ENCODE assay signal across 27 mouse cellular contexts in genomic region chr6:103377277-103377676, GRCm38 (mm10).
DNase-seq lines count a peak whose midpoint lies in the region; ATAC-seq and TF ChIP-seq lines count a peak whose summit lies in the region.
"Had no signal": no experiment of that assay in that cellular context is flagged by ENCODE, and none has a peak within 500 bp of the region (broad histone marks: within the 10 kb centered on the region; RNA-seq: fewer than 3 reads in every experiment).

No protein-coding gene starts in this region.

- DNase-seq in embryo, embryonic 10.5 days (ENCODE audit: low spot score) = peak; percentile 22
- DNase-seq in embryo, embryonic 9.5 days (ENCODE audit: extremely low spot score) = no peak
- no peak for DNase-seq in hindbrain, embryonic 10.5 days (ENCODE audit: low spot score)
- no peak for DNase-seq in ovary, postnatal 36 days (ENCODE audit: low spot score)
- DNase-seq in heart, adult 2 months = no peak
- DNase-seq: adrenal gland, postnatal 10 days; cerebellum, adult 2 months; cerebellum, postnatal 36 days; gastrocnemius, adult 2 months; heart, postnatal 14 days; kidney, postnatal 25 days; liver; lung, postnatal 4 days; right cerebral cortex, adult 18-20 months; right cerebral cortex, postnatal 4 days; thymus, postnatal 14 days had no signal

- 46% methylated on average over 1 of the region's 1 CpGs for WGBS in hindbrain, embryonic 12.5 days
- WGBS in hindbrain, embryonic 10.5 days = 65% methylated on average over 1 of the region's 1 CpGs
- WGBS in neural tube, embryonic 12.5 days = 62% methylated on average over 1 of the region's 1 CpGs
- 44% methylated on average over 1 of the region's 1 CpGs for WGBS in neural tube, embryonic 15.5 days
- WGBS in heart, adult 2 months = 64% methylated on average over 1 of the region's 1 CpGs

- no peaks in the 10 kb centered on the region for H3K9me3 ChIP-seq in hindbrain, embryonic 12.5 days (replicated peaks)
- no peaks in the 10 kb centered on the region for H3K9me3 ChIP-seq in hindbrain, embryonic 10.5 days
- H3K9me3 ChIP-seq in neural tube, embryonic 12.5 days = no peaks in the 10 kb centered on the region
- no peaks in the 10 kb centered on the region for H3K9me3 ChIP-seq in neural tube, embryonic 15.5 days (replicated peaks)
- H3K9me3 ChIP-seq: embryonic facial prominence, embryonic 13.5 days; heart, embryonic 13.5 days; limb, embryonic 10.5 days; liver, embryonic 15.5 days; lung, embryonic 15.5 days had no signal

- H3K4me3 ChIP-seq in hindbrain, embryonic 12.5 days = no peak overlapping the region
- H3K4me3 ChIP-seq in hindbrain, embryonic 10.5 days = no peak overlapping the region
- H3K4me3 ChIP-seq in neural tube, embryonic 12.5 days = no peak overlapping the region
- no peak overlapping the region for H3K4me3 ChIP-seq in neural tube, embryonic 15.5 days (replicated peaks)
- H3K4me3 ChIP-seq in heart, adult 2 months = no peak overlapping the region
- H3K4me3 ChIP-seq: embryonic facial prominence, embryonic 13.5 days; erythroblast, embryonic 14.5 days; gastrocnemius, adult 2 months; heart, embryonic 13.5 days; layer of hippocampus, adult 2 months; limb, embryonic 10.5 days; liver, embryonic 15.5 days; lung, embryonic 15.5 days had no signal

- H3K4me2 ChIP-seq in hindbrain, embryonic 12.5 days (replicated peaks) = no peak overlapping the region
- no peak overlapping the region for H3K4me2 ChIP-seq in neural tube, embryonic 12.5 days (replicated peaks)
- H3K4me2 ChIP-seq in neural tube, embryonic 15.5 days = no peak overlapping the region
- H3K4me2 ChIP-seq: embryonic facial prominence, embryonic 13.5 days; heart, embryonic 13.5 days; liver, embryonic 15.5 days; lung, embryonic 15.5 days had no signal

- no peak for TF ChIP-seq CTCF in heart, adult 2 months (IDR thresholded peaks at IDR 0.05)

- H3K27me3 ChIP-seq in hindbrain, embryonic 12.5 days = no peaks in the 10 kb centered on the region
- H3K27me3 ChIP-seq in hindbrain, embryonic 10.5 days (ENCODE audit: insufficient read depth, poor library complexity, severe bottlenecking) = no peaks in the 10 kb centered on the region
- no peaks in the 10 kb centered on the region for H3K27me3 ChIP-seq in neural tube, embryonic 12.5 days (replicated peaks)
- H3K27me3 ChIP-seq in neural tube, embryonic 15.5 days (replicated peaks) = no peaks in the 10 kb centered on the region
- no peaks in the 10 kb centered on the region for H3K27me3 ChIP-seq in heart, adult 2 months (ENCODE audit: control insufficient read depth, insufficient read depth, low read length)
- H3K27me3 ChIP-seq: embryonic facial prominence, embryonic 13.5 days; heart, embryonic 13.5 days; liver, embryonic 15.5 days; lung, embryonic 15.5 days had no signal

- H3K4me1 ChIP-seq in hindbrain, embryonic 12.5 days = peaks cover 11% of the 10 kb centered on the region; the same call in 1 of the 2 replicates
- peaks cover 17% of the 10 kb centered on the region for H3K4me1 ChIP-seq in hindbrain, embryonic 10.5 days (replicated peaks)
- peaks cover 9% of the 10 kb centered on the region; the same call in 1 of the 2 replicates for H3K4me1 ChIP-seq in neural tube, embryonic 12.5 days
- H3K4me1 ChIP-seq in neural tube, embryonic 15.5 days = peaks cover 24% of the 10 kb centered on the region
- no peaks in the 10 kb centered on the region for H3K4me1 ChIP-seq in heart, adult 2 months (ENCODE audit: control insufficient read depth, insufficient read depth, low read length)
- H3K4me1 ChIP-seq: heart, embryonic 13.5 days; limb, embryonic 10.5 days; liver, embryonic 15.5 days; lung, embryonic 15.5 days had no signal

- TF ChIP-seq EP300 in heart, adult 2 months (IDR thresholded peaks at IDR 0.05; ENCODE audit: insufficient read depth, low read depth, low read length) = no peak

- intact Hi-C loops in heart, adult 2 months (cut with DNase I) = no loop called here

- peak; percentile 63 for ATAC-seq in hindbrain, embryonic 12.5 days (ENCODE audit: low FRiP score)
- peak; percentile 45; the same call in 1 of the 2 replicates for ATAC-seq in neural tube, embryonic 12.5 days (ENCODE audit: low FRiP score, low read depth)
- ATAC-seq in neural tube, embryonic 15.5 days (ENCODE audit: low FRiP score) = no peak
- ATAC-seq: intestine, postnatal 0 days had no signal

- no peak for TF ChIP-seq POLR2A in heart, adult 2 months (IDR thresholded peaks at IDR 0.05; ENCODE audit: insufficient read depth, low read depth, low read length)

- no peaks in the 10 kb centered on the region for H3K36me3 ChIP-seq in hindbrain, embryonic 12.5 days
- no peaks in the 10 kb centered on the region for H3K36me3 ChIP-seq in hindbrain, embryonic 10.5 days
- no peaks in the 10 kb centered on the region for H3K36me3 ChIP-seq in neural tube, embryonic 12.5 days
- H3K36me3 ChIP-seq in neural tube, embryonic 15.5 days = no peaks in the 10 kb centered on the region
- no peaks in the 10 kb centered on the region for H3K36me3 ChIP-seq in heart, adult 2 months (ENCODE audit: control insufficient read depth, insufficient read depth, low read length)
- H3K36me3 ChIP-seq: embryonic facial prominence, embryonic 13.5 days; heart, embryonic 13.5 days; limb, embryonic 10.5 days; liver, embryonic 15.5 days; lung, embryonic 15.5 days had no signal

- H3K79me2 ChIP-seq in heart, adult 2 months (replicated peaks; ENCODE audit: control insufficient read depth, insufficient read depth, low read length) = no peaks in the 10 kb centered on the region

- peak overlapping the region; percentile 55; the same call in 1 of the 2 replicates for H3K27ac ChIP-seq in hindbrain, embryonic 12.5 days
- H3K27ac ChIP-seq in hindbrain, embryonic 10.5 days = no peak overlapping the region
- H3K27ac ChIP-seq in neural tube, embryonic 12.5 days = no peak overlapping the region
- no peak overlapping the region for H3K27ac ChIP-seq in neural tube, embryonic 15.5 days (replicated peaks)
- H3K27ac ChIP-seq in heart, adult 2 months = no peak overlapping the region
- H3K27ac ChIP-seq: embryonic facial prominence, embryonic 13.5 days; gastrocnemius, adult 2 months; heart, embryonic 13.5 days; layer of hippocampus, adult 2 months; limb, embryonic 10.5 days; liver, embryonic 15.5 days; lung, embryonic 15.5 days had no signal

- H3K9ac ChIP-seq in hindbrain, embryonic 12.5 days = no peak overlapping the region
- no peak overlapping the region for H3K9ac ChIP-seq in neural tube, embryonic 12.5 days
- no peak overlapping the region for H3K9ac ChIP-seq in neural tube, embryonic 15.5 days (replicated peaks)
- no peak overlapping the region for H3K9ac ChIP-seq in heart, adult 2 months (ENCODE audit: low read depth, low read length)
- H3K9ac ChIP-seq: embryonic facial prominence, embryonic 13.5 days; heart, embryonic 13.5 days; liver, embryonic 15.5 days; lung, embryonic 15.5 days had no signal
